Mouse (Mus musculus) mature B cell (primary cell): Measurements from ENCODE around the gene Krt77.

Source experiments
- in situ Hi-C: fragments of 300-500 bp; cut with MboI; formaldehyde crosslinking; loops from 2 replicates; pipeline ENCODE4 v1.14.3; 2019

The Krt77 gene

GRCm38 (mm10) chr15:101834784-101835328 lies 34.6 kb downstream of the Krt77 start:
- in situ Hi-C loops: no loop called here

- in situ Hi-C loops: no loop called here
Observed at GRCm38 (mm10) chr15:101833131-101833530, 36.4 kb downstream of the Krt77 start.

GRCm38 (mm10) chr15:101829441-101829840 lies 40.1 kb downstream of the Krt77 start:
- in situ Hi-C loops: no loop called here

- in situ Hi-C loops: no loop called here
Observed at GRCm38 (mm10) chr15:101821786-101822185, 47.7 kb downstream of the Krt77 start.

- in situ Hi-C loops: no loop called here
Observed at GRCm38 (mm10) chr15:101817875-101818274, 51.6 kb downstream of the Krt77 start, which contains the start of gene Krt2. TSS of gene Krt2 (minus strand) at chr15:101818169.
